Comparison of ENCODE assay signal across 16 mouse cellular contexts in genomic region chr2:38647661-38648060, GRCm38 (mm10). TPM values are rescaled to one million over a fixed set of nuclear protein-coding genes. Genes with fewer than 3 reads are reported as not detected.
DNase-seq lines count a peak whose midpoint lies in the region; ATAC-seq and TF ChIP-seq lines count a peak whose summit lies in the region.
"Had no signal": no experiment of that assay in that cellular context is flagged by ENCODE, and none has a peak within 500 bp of the region (broad histone marks: within the 10 kb centered on the region; RNA-seq: fewer than 3 reads in every experiment).

No protein-coding gene starts in this region.

- TF ChIP-seq POLR2A in olfactory bulb, adult 2 months (IDR thresholded peaks at IDR 0.05; ENCODE audit: insufficient read depth, low read depth, low read length) = no peak

- no peak; the same call in 1 of the 2 replicates for ATAC-seq in midbrain, embryonic 13.5 days
- ATAC-seq in forebrain, embryonic 16.5 days = no peak

- H3K4me2 ChIP-seq in midbrain, embryonic 13.5 days (replicated peaks) = no peak overlapping the region
- H3K4me2 ChIP-seq in forebrain, embryonic 16.5 days (ENCODE audit: low read length) = peak overlapping the region; percentile 22; the same call in 1 of the 2 replicates
- H3K4me2 ChIP-seq: embryonic facial prominence, embryonic 12.5 days; heart, embryonic 13.5 days; limb, embryonic 15.5 days had no signal

- DNase-seq in midbrain, embryonic 10.5 days (ENCODE audit: low spot score) = no peak
- peak; percentile 45 for DNase-seq in brain, adult 2 months (ENCODE audit: low read depth, low spot score)
- DNase-seq in kidney, postnatal 10 days = no peak
- DNase-seq in layer of hippocampus, postnatal 14 days (ENCODE audit: low spot score in 2 of 2) = no peak
- DNase-seq: adrenal gland, postnatal 10 days; heart, postnatal 36 days; kidney, adult 11 months; lung, postnatal 14 days; thymus, postnatal 14 days had no signal

- no peaks in the 10 kb centered on the region for H3K36me3 ChIP-seq in midbrain, embryonic 13.5 days
- H3K36me3 ChIP-seq in midbrain, embryonic 10.5 days = no peaks in the 10 kb centered on the region
- no peaks in the 10 kb centered on the region for H3K36me3 ChIP-seq in forebrain, embryonic 16.5 days (ENCODE audit: control insufficient read depth, insufficient read depth)
- H3K36me3 ChIP-seq: embryonic facial prominence, embryonic 12.5 days; heart, embryonic 13.5 days; limb, embryonic 15.5 days had no signal

- WGBS in midbrain, embryonic 13.5 days = 83% methylated on average over 7 of the region's 7 CpGs
- 88% methylated on average over 7 of the region's 7 CpGs for WGBS in midbrain, embryonic 10.5 days
- WGBS in forebrain, embryonic 16.5 days = 74% methylated on average over 7 of the region's 7 CpGs
- 53% methylated on average over 7 of the region's 7 CpGs for WGBS in olfactory bulb, adult 2 months

- H3K9me3 ChIP-seq in midbrain, embryonic 13.5 days = no peaks in the 10 kb centered on the region; the same call in 1 of the 2 replicates
- H3K9me3 ChIP-seq in midbrain, embryonic 10.5 days (replicated peaks) = no peaks in the 10 kb centered on the region
- no peaks in the 10 kb centered on the region for H3K9me3 ChIP-seq in forebrain, embryonic 16.5 days (ENCODE audit: control insufficient read depth, low read length)
- H3K9me3 ChIP-seq: embryonic facial prominence, embryonic 12.5 days; heart, embryonic 13.5 days; limb, embryonic 15.5 days had no signal

- no peak overlapping the region for H3K9ac ChIP-seq in midbrain, embryonic 13.5 days (replicated peaks)
- H3K9ac ChIP-seq in forebrain, embryonic 16.5 days (replicated peaks; ENCODE audit: low read depth, low read length) = no peak overlapping the region
- H3K9ac ChIP-seq: embryonic facial prominence, embryonic 12.5 days; heart, embryonic 13.5 days; limb, embryonic 15.5 days had no signal

- H3K27me3 ChIP-seq in midbrain, embryonic 13.5 days = no peaks in the 10 kb centered on the region
- H3K27me3 ChIP-seq in midbrain, embryonic 10.5 days (ENCODE audit: low read depth, poor library complexity, severe bottlenecking) = no peaks in the 10 kb centered on the region; the same call in 1 of the 2 replicates
- H3K27me3 ChIP-seq in forebrain, embryonic 16.5 days (replicated peaks; ENCODE audit: control insufficient read depth, insufficient read depth, low read length) = no peaks in the 10 kb centered on the region
- H3K27me3 ChIP-seq: limb, embryonic 15.5 days had no signal

- no peak overlapping the region for H3K4me3 ChIP-seq in midbrain, embryonic 13.5 days (replicated peaks)
- H3K4me3 ChIP-seq in midbrain, embryonic 10.5 days = no peak overlapping the region
- H3K4me3 ChIP-seq in forebrain, embryonic 16.5 days (replicated peaks; ENCODE audit: low read length) = no peak overlapping the region
- H3K4me3 ChIP-seq in olfactory bulb, adult 2 months (ENCODE audit: insufficient read depth, low read depth, low read length) = no peak overlapping the region
- H3K4me3 ChIP-seq: embryonic facial prominence, embryonic 12.5 days; heart, embryonic 13.5 days; limb, embryonic 15.5 days had no signal

- H3K4me1 ChIP-seq in midbrain, embryonic 13.5 days (replicated peaks) = peaks cover 25% of the 10 kb centered on the region
- peaks cover 18% of the 10 kb centered on the region for H3K4me1 ChIP-seq in midbrain, embryonic 10.5 days
- H3K4me1 ChIP-seq in forebrain, embryonic 16.5 days (replicated peaks; ENCODE audit: control insufficient read depth, insufficient read depth, low read length) = peaks cover 18% of the 10 kb centered on the region
- H3K4me1 ChIP-seq in olfactory bulb, adult 2 months (ENCODE audit: control insufficient read depth, insufficient read depth, low read length) = peaks cover 10% of the 10 kb centered on the region

- peak overlapping the region; percentile 67 for H3K27ac ChIP-seq in midbrain, embryonic 13.5 days
- H3K27ac ChIP-seq in midbrain, embryonic 10.5 days (replicated peaks) = no peak overlapping the region
- peak overlapping the region; percentile 30; the same call in 1 of the 2 replicates for H3K27ac ChIP-seq in forebrain, embryonic 16.5 days (ENCODE audit: low read length)
- H3K27ac ChIP-seq in olfactory bulb, adult 2 months (ENCODE audit: insufficient read depth, low read depth, low read length) = peak overlapping the region; percentile 59
- H3K27ac ChIP-seq: embryonic facial prominence, embryonic 12.5 days; heart, embryonic 13.5 days; kidney, postnatal 0 days; limb, embryonic 15.5 days had no signal

- TF ChIP-seq CTCF in olfactory bulb, adult 2 months (IDR thresholded peaks at IDR 0.05; ENCODE audit: insufficient read depth, low read depth, low read length) = no peak

RNA-seq across cellular contexts. Expression of gene Psmb7, which starts 3.8 kb away (rescaled TPM):
- 310 and 330 TPM in 2 replicates for polyA plus RNA-seq in midbrain, embryonic 13.5 days (2015; fragmentation: Nextera tagmentation; extraction: Ambion mirVana)
- polyA plus RNA-seq in midbrain, embryonic 10.5 days (2016; fragmentation: Nextera tagmentation; extraction: Ambion mirVana) = 322 and 336 TPM in 2 replicates
- polyA plus RNA-seq in forebrain, embryonic 16.5 days (2015; fragmentation: Nextera tagmentation; extraction: Ambion mirVana) = 289 and 291 TPM in 2 replicates
- polyA plus RNA-seq in olfactory bulb, adult 2 months (2012; ENCODE audit: insufficient read depth, insufficient read length, low replicate concordance, missing spikeins) = not detected in 2 replicates
- total RNA-seq in layer of hippocampus, postnatal 14 days (2021) = 100 to 1,000 TPM; 237 to 245 TPM
